Mouse (Mus musculus): Measurements from ENCODE around the gene Zbtb16. TPM values are rescaled to one million over a fixed set of nuclear protein-coding genes. Genes with fewer than 3 reads are reported as not detected.
A peak's percentile ranks its signal among the peaks of the same experiment; 100 is the strongest.

The Zbtb16 gene
- polyA plus RNA-seq, 1 experiment from 2014 or later, result 6.8 TPM

GRCm38 (mm10) chr9:48675151-48675790 lies 160.8 kb downstream of the Zbtb16 start:
- 9% methylated on average over 11 of the region's 11 CpGs for WGBS
- ATAC-seq (ENCODE audit: low FRiP score, low read depth), result no peak
- Histone ChIP-seq H3K27me3 (no peaks in the 10 kb centered on the region), H3K4me3 (no peak overlapping the region), H3K27ac (replicated peaks) (no peak overlapping the region), H3K9me3 (no peaks in the 10 kb centered on the region), H3K36me3 (no peaks in the 10 kb centered on the region), H3K4me2 (no peak overlapping the region), H3K4me1 (replicated peaks) (peaks cover 50% of the 10 kb centered on the region), H3K9ac (no peak overlapping the region)

DNA sequence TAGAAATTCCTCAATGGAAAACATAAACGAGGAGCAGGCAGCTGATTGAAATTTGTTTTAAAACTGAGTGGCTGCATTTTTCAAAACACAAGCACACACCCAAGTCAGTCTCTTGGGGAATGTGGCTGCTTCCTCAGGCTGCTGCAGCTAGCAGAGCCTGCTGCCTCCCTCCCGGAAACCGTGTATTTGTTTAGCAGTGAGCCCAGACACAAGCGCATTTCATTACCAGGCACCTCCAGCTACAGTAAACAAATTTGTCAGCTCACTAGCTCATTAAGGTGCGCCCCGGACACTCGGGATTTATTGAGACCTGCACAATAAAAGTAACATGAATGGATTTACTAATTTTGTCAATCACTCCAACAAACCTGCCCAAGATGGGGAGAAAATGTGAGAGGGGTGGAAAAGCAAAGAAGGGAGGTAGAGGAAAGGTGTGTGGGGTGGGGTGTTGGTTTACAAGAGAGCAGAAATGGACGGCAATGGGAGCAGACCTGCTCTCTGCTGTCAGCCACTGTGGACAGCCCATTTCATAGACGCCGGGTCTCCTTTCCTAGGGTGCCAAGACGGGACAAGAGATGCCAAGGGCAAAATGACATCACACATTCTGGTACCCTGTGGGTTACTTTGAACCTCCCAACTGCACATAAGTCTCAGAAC lies 161.5 kb downstream of the Zbtb16 start:
- Histone ChIP-seq H3K9me3 (no peaks in the 10 kb centered on the region), H3K4me2 (no peak overlapping the region), H3K4me3 (no peak overlapping the region), H3K27me3 (no peaks in the 10 kb centered on the region), H3K36me3 (no peaks in the 10 kb centered on the region), H3K27ac (replicated peaks) (0 out of 2 replicates have a peak overlapping the region, but pooled peaks have one; percentile 2), H3K9ac (no peak overlapping the region), H3K4me1 (replicated peaks) (peaks cover 49% of the 10 kb centered on the region)
- no peak for ATAC-seq (ENCODE audit: low FRiP score, low read depth)
- 11% methylated on average over 11 of the region's 11 CpGs for WGBS

DNA sequence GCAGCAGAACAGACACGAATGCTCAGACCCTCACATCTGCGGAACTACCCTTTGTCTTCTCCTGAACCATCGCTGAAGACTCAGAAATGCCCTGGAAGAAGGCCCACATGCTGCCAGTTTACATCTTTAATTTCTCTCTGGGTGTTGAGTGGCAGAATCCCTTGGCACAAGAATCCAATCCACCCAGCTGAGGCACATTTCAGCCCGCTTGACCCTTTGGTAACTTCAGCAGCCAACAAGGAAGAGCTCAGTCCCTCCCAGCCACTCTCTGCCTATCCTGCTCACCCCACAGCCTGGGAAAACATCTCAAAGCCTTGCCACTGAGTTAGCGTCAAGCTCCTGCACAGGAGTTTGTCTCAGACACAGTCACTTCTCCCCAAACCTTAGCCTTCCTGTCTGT lies 162.2 kb downstream of the Zbtb16 start:
- Histone ChIP-seq H3K4me2 (no peak overlapping the region), H3K4me3 (no peak overlapping the region), H3K4me1 (replicated peaks) (peaks cover 43% of the 10 kb centered on the region), H3K9ac (no peak overlapping the region), H3K36me3 (no peaks in the 10 kb centered on the region), H3K27ac (replicated peaks) (peak overlapping the region; percentile 13; the same call in 1 of the 2 replicates), H3K27me3 (no peaks in the 10 kb centered on the region), H3K9me3 (no peaks in the 10 kb centered on the region)
- ATAC-seq (ENCODE audit: low FRiP score, low read depth), result no peak
- 32% methylated on average over 5 of the region's 5 CpGs for WGBS

GRCm38 (mm10) chr9:48673213-48673612 lies 162.8 kb downstream of the Zbtb16 start:
- H3K36me3 ChIP-seq, result no peaks in the 10 kb centered on the region
- H3K27me3 ChIP-seq, result no peaks in the 10 kb centered on the region
- no peak overlapping the region for H3K9ac ChIP-seq
- 66% methylated on average over 6 of the region's 6 CpGs for WGBS
- H3K4me2 ChIP-seq, result no peak overlapping the region
- H3K9me3 ChIP-seq, result no peaks in the 10 kb centered on the region
- no peak overlapping the region for H3K4me3 ChIP-seq
- 0 out of 2 replicates have a peak overlapping the region, but pooled peaks have one; percentile 13 for H3K27ac ChIP-seq (replicated peaks)
- H3K4me1 ChIP-seq (replicated peaks), result peaks cover 37% of the 10 kb centered on the region
- no peak for ATAC-seq (ENCODE audit: low FRiP score, low read depth)

DNA sequence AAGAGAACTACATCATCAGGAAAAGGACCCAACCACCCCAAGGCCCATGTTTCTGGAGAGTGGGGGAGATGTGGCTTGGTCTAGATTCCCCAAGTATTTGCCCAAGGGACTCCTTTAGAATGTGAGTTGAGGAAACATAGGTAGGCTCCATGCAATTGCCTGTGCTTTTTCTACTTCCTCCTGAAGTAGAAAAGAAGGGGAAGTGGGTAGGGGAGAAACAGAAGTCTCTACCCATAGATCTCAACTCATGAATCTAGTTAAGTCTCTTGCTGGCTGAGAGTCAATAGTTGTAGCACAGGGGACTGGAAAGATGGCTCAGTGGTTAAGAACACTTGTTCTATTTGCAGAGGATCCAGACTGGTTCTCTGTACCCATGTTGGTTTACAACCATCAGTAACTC lies 164.2 kb downstream of the Zbtb16 start:
- H3K36me3 ChIP-seq, result no peaks in the 10 kb centered on the region
- no peak overlapping the region for H3K9ac ChIP-seq
- H3K4me3 ChIP-seq, result no peak overlapping the region
- no peak for ATAC-seq (ENCODE audit: low FRiP score, low read depth)
- H3K4me1 ChIP-seq (replicated peaks), result peaks cover 26% of the 10 kb centered on the region
- no peak overlapping the region for H3K27ac ChIP-seq (replicated peaks)
- no peaks in the 10 kb centered on the region for H3K9me3 ChIP-seq
- no peaks in the 10 kb centered on the region for H3K27me3 ChIP-seq
- no peak overlapping the region for H3K4me2 ChIP-seq

DNA sequence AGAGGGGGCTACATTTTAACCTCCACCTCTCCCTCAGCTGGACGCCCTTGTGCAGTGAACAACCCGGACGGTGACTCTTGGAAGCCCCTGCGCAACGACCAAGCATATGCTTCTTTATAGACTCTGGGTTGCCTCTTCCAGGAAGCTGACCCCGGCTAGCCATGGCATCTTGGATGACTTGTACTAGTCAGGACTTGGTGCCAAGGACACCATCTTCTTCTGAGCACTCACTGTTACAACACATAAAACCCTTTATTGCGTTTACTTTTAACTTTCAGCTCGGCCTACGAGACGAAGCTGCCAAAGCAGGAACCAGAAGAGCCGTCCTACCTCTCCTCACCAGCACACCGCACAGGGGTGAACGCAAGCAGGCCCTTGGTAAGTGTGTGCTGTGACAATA lies 165.9 kb downstream of the Zbtb16 start:
- H3K4me3 ChIP-seq, result no peak overlapping the region
- peaks cover 2% of the 10 kb centered on the region; the same call in 1 of the 2 replicates for H3K27me3 ChIP-seq
- 89% methylated on average over 13 of the region's 13 CpGs for WGBS
- no peaks in the 10 kb centered on the region for H3K9me3 ChIP-seq
- no peak for ATAC-seq (ENCODE audit: low FRiP score, low read depth)
- no peak overlapping the region for H3K4me2 ChIP-seq
- no peak overlapping the region for H3K27ac ChIP-seq (replicated peaks)
- H3K4me1 ChIP-seq (replicated peaks), result peaks cover 21% of the 10 kb centered on the region
- H3K36me3 ChIP-seq, result no peaks in the 10 kb centered on the region
- no peak overlapping the region for H3K9ac ChIP-seq

- H3K4me1 ChIP-seq (replicated peaks), result peaks cover 18% of the 10 kb centered on the region
- H3K27ac ChIP-seq (replicated peaks), result no peak overlapping the region
- H3K9me3 ChIP-seq, result no peaks in the 10 kb centered on the region
- H3K36me3 ChIP-seq, result no peaks in the 10 kb centered on the region
- 58% methylated on average over 10 of the region's 10 CpGs for WGBS
- peaks cover 5% of the 10 kb centered on the region; the same call in 1 of the 2 replicates for H3K27me3 ChIP-seq
- H3K9ac ChIP-seq, result no peak overlapping the region
- H3K4me2 ChIP-seq, result no peak overlapping the region
- no peak overlapping the region for H3K4me3 ChIP-seq
- no peak for ATAC-seq (ENCODE audit: low FRiP score, low read depth)
Measured at GRCm38 (mm10) chr9:48669672-48670071, 166.3 kb downstream of the Zbtb16 start.

DNA sequence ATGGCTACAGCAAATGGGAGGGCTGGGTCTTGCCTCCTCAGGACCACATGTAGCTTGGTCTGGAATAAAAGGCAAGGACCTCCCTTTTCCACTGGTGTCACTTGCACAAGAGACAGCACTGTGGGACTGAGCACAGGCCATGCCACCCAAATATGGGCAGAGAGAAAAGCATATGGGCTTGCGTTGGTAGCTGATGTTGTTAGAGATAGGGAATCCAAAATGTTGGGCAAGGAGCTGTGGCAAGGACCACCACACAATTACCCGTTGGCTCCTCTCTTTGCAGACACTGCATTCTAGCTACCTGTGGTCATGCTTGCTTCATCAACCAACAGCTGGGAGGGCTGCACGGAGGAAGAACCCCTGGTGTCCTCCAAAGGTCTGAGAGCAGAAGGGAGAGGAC lies 169.3 kb downstream of the Zbtb16 start:
- no peak for ATAC-seq (ENCODE audit: low FRiP score, low read depth)
- Histone ChIP-seq H3K4me1 (replicated peaks) (peaks cover 19% of the 10 kb centered on the region), H3K4me2 (no peak overlapping the region), H3K27ac (replicated peaks) (no peak overlapping the region), H3K9me3 (no peaks in the 10 kb centered on the region), H3K9ac (no peak overlapping the region), H3K27me3 (peaks cover 5% of the 10 kb centered on the region; the same call in 1 of the 2 replicates), H3K36me3 (no peaks in the 10 kb centered on the region), H3K4me3 (no peak overlapping the region)
- WGBS, result 90% methylated on average over 3 of the region's 3 CpGs

DNA sequence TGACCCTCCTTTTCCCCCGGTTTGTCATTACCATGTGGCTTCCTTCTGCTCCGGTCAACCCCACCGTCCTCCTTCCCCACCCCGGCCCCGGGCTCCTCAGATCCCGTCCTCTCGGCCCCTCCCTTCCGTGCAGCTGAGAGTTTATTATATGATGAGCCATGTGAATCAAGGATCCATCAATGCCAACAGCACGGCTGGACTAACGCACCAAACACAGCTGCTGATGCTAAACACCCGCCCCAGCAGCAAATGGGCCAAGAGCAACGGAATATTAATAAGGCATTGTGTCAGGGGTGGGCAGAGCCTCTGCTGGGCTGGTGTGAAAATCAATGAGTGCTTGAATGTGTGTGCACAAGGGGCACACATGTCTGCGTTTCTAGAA lies 173.0 kb downstream of the Zbtb16 start:
- H3K27ac ChIP-seq (replicated peaks), result 0 out of 2 replicates have a peak overlapping the region, but pooled peaks have one; percentile 8
- no peaks in the 10 kb centered on the region for H3K9me3 ChIP-seq
- no peak overlapping the region for H3K4me3 ChIP-seq
- H3K4me2 ChIP-seq, result peak overlapping the region; percentile 35
- peak; percentile 65 for ATAC-seq (ENCODE audit: low FRiP score, low read depth)
- WGBS, result 17% methylated on average over 13 of the region's 13 CpGs
- no peaks in the 10 kb centered on the region for H3K36me3 ChIP-seq
- H3K27me3 ChIP-seq, result peaks cover 5% of the 10 kb centered on the region; the same call in 1 of the 2 replicates
- H3K9ac ChIP-seq, result no peak overlapping the region
- peaks cover 29% of the 10 kb centered on the region for H3K4me1 ChIP-seq (replicated peaks)

GRCm38 (mm10) chr9:48662361-48663051 lies 173.5 kb downstream of the Zbtb16 start:
- Histone ChIP-seq H3K36me3 (no peaks in the 10 kb centered on the region), H3K4me3 (no peak overlapping the region), H3K4me1 (replicated peaks) (peaks cover 29% of the 10 kb centered on the region), H3K9me3 (no peaks in the 10 kb centered on the region), H3K9ac (no peak overlapping the region), H3K27me3 (peaks cover 5% of the 10 kb centered on the region; the same call in 1 of the 2 replicates), H3K27ac (replicated peaks) (peak overlapping the region; percentile 8; the same call in 1 of the 2 replicates), H3K4me2 (peak overlapping the region; percentile 35)
- peak; percentile 33; the same call in 1 of the 2 replicates for ATAC-seq (ENCODE audit: low FRiP score, low read depth)
- 9% methylated on average over 15 of the region's 15 CpGs for WGBS

- WGBS, result 47% methylated on average over 9 of the region's 9 CpGs
- Histone ChIP-seq H3K9ac (no peak overlapping the region), H3K36me3 (no peaks in the 10 kb centered on the region), H3K27ac (replicated peaks) (peak overlapping the region; percentile 9; the same call in 1 of the 2 replicates), H3K4me3 (no peak overlapping the region), H3K27me3 (peaks cover 5% of the 10 kb centered on the region; the same call in 1 of the 2 replicates), H3K9me3 (no peaks in the 10 kb centered on the region), H3K4me1 (replicated peaks) (peaks cover 29% of the 10 kb centered on the region), H3K4me2 (no peak overlapping the region)
- ATAC-seq (ENCODE audit: low FRiP score, low read depth), result no peak; the same call in 1 of the 2 replicates
Measured at GRCm38 (mm10) chr9:48661225-48662023, 174.6 kb downstream of the Zbtb16 start.

Data from hindbrain, embryonic 15.5 days (tissue).